Mouse (Mus musculus): ENCODE measurements around the gene Xndc1. TPM values are rescaled to one million over a fixed set of nuclear protein-coding genes. Genes with fewer than 3 reads are reported as not detected.

Xndc1 gene
- total RNA-seq, 2 experiments from 2014 or later = 27.5 to 30.0 TPM

Other genes starting within 250 kb of the Xndc1 start
- not detected for gene Phox2a, start 247.2 kb upstream of the Xndc1 start, total RNA-seq (2021)
- 10 to 100 TPM; 28.7 to 29.2 TPM for gene Inppl1, start 227.3 kb upstream of the Xndc1 start, total RNA-seq (2021)
- gene Folr2, start 208.3 kb upstream of the Xndc1 start, total RNA-seq (2021) = not detected
- gene Anapc15, start 201.8 kb upstream of the Xndc1 start, total RNA-seq (2021) = 10 to 100 TPM; 27.9 to 30.1 TPM
- 1 to 10 TPM in 1 of 2 experiments, under 1 TPM in 1; 0.62 to 4.9 TPM for gene Folr1, start 194.7 kb upstream of the Xndc1 start, total RNA-seq (2021)
- gene Lamtor1, start 159.6 kb upstream of the Xndc1 start, total RNA-seq (2021) = 10 to 100 TPM; 87.9 to 90.5 TPM
- not detected for gene Tomt, start 159.2 kb upstream of the Xndc1 start, total RNA-seq (2021)
- 1 to 10 TPM; 4.8 to 5.7 TPM for gene Lrrc51, start 131.6 kb upstream of the Xndc1 start, total RNA-seq (2021)
- gene Numa1, start 131.4 kb upstream of the Xndc1 start, total RNA-seq (2021) = 100 to 1,000 TPM; 101 to 112 TPM
- 10 to 100 TPM in 1 of 2 experiments, 1 to 10 TPM in 1; 7.8 to 11.0 TPM for gene Il18bp, start 46.8 kb upstream of the Xndc1 start, total RNA-seq (2021)
- 10 to 100 TPM; 39.5 to 51.6 TPM for gene Rnf121, start within 50 bp of the Xndc1 start, total RNA-seq (2021)
- 1 to 10 TPM; 2.2 to 2.4 TPM for gene Xntrpc, start 202 bp downstream of the Xndc1 start, total RNA-seq (2021)
- 1 to 10 TPM; 1.4 to 2.5 TPM for gene Trpc2, start 17.6 kb downstream of the Xndc1 start, total RNA-seq (2021)
- not detected for gene Art1, start 36.2 kb downstream of the Xndc1 start, total RNA-seq (2021)
- gene Art5, start 44.0 kb downstream of the Xndc1 start, total RNA-seq (2021) = not detected
- gene Chrna10, start 51.3 kb downstream of the Xndc1 start, total RNA-seq (2021) = not detected
- 10 to 100 TPM; 38.8 to 44.9 TPM for gene Nup98, start 144.7 kb downstream of the Xndc1 start, total RNA-seq (2021)
- 10 to 100 TPM; 27.1 to 29.1 TPM for gene Pgap2, start 144.7 kb downstream of the Xndc1 start, total RNA-seq (2021)
- 10 to 100 TPM; 23.9 to 29.4 TPM for gene Rhog, start 190.5 kb downstream of the Xndc1 start, total RNA-seq (2021)
- 10 to 100 TPM; 66.1 to 67.8 TPM for gene Stim1, start 202.3 kb downstream of the Xndc1 start, total RNA-seq (2021)